In genomic region chrX:152745925-152746324, GRCm38 (mm10) we compare ENCODE assay signal across 26 mouse cellular contexts. TPM values are rescaled to one million over a fixed set of nuclear protein-coding genes. Genes with fewer than 3 reads are reported as not detected.
"Had no signal": no experiment of that assay in that cellular context is flagged by ENCODE, and none has a peak within 500 bp of the region (broad histone marks: within the 10 kb centered on the region; RNA-seq: fewer than 3 reads in every experiment).

No protein-coding gene starts in this region.

- H3K27me3 ChIP-seq: heart, embryonic 12.5 days; intestine, embryonic 15.5 days; liver, embryonic 13.5 days had no signal

- H3K9ac ChIP-seq: heart, embryonic 12.5 days; hindbrain, embryonic 12.5 days; hindbrain, embryonic 14.5 days; intestine, embryonic 15.5 days; limb, embryonic 12.5 days; liver, embryonic 13.5 days; liver, embryonic 15.5 days; liver, postnatal 0 days had no signal

- DNase-seq: gastrocnemius, postnatal 25 days; heart, adult 18-20 months; heart, postnatal 10 days; heart, postnatal 4 days; kidney, adult 18-20 months; kidney, adult 8-10 months; kidney, postnatal 10 days; kidney, postnatal 25 days; kidney, postnatal 4 days; liver; liver, embryonic 13.5 days; liver, postnatal 0 days had no signal

- H3K4me3 ChIP-seq: heart, embryonic 10.5 days; heart, embryonic 12.5 days; hindbrain, embryonic 10.5 days; hindbrain, embryonic 12.5 days; intestine, embryonic 15.5 days; left cerebral cortex, adult 2 months; limb, embryonic 10.5 days; limb, embryonic 12.5 days; liver, embryonic 13.5 days; liver, embryonic 15.5 days had no signal

- H3K9me3 ChIP-seq: heart, embryonic 10.5 days; heart, embryonic 12.5 days; hindbrain, embryonic 10.5 days; hindbrain, embryonic 12.5 days; intestine, embryonic 15.5 days; limb, embryonic 10.5 days; limb, embryonic 12.5 days; liver, embryonic 13.5 days; liver, embryonic 15.5 days had no signal

- H3K27ac ChIP-seq: heart, embryonic 10.5 days; hindbrain, embryonic 10.5 days; hindbrain, embryonic 12.5 days; hindbrain, embryonic 14.5 days; intestine, embryonic 15.5 days; left cerebral cortex, adult 2 months; limb, embryonic 10.5 days; limb, embryonic 12.5 days; liver, embryonic 13.5 days; liver, embryonic 15.5 days had no signal

- ATAC-seq: hindbrain, embryonic 16.5 days; inflammation-experienced regulatory T-cells, adult 6 months; intestine, embryonic 15.5 days; intestine, postnatal 0 days; liver, postnatal 0 days had no signal

- H3K36me3 ChIP-seq: heart, embryonic 10.5 days; heart, embryonic 12.5 days; hindbrain, embryonic 10.5 days; hindbrain, embryonic 12.5 days; intestine, embryonic 15.5 days; limb, embryonic 10.5 days; limb, embryonic 12.5 days; liver, embryonic 13.5 days; liver, embryonic 15.5 days had no signal

- H3K4me2 ChIP-seq: heart, embryonic 12.5 days; hindbrain, embryonic 12.5 days; hindbrain, embryonic 14.5 days; intestine, embryonic 15.5 days; limb, embryonic 12.5 days; liver, embryonic 11.5 days; liver, embryonic 13.5 days; liver, embryonic 15.5 days had no signal

- H3K4me1 ChIP-seq: hindbrain, embryonic 10.5 days; hindbrain, embryonic 12.5 days; intestine, embryonic 15.5 days; limb, embryonic 10.5 days; limb, embryonic 12.5 days; liver, embryonic 13.5 days; liver, embryonic 15.5 days had no signal

RNA-seq across cellular contexts. Expression of gene Shroom2, which starts 23.3 kb away (rescaled TPM):
- polyA plus RNA-seq: inflammation-experienced regulatory T-cells, adult 6 months had no signal

RNA-seq across cellular contexts. Expression of gene Gpr143, which starts 35.8 kb away (rescaled TPM):
- polyA plus RNA-seq: heart, embryonic 10.5 days; heart, embryonic 12.5 days; inflammation-experienced regulatory T-cells, adult 6 months; intestine, postnatal 0 days; liver, embryonic 11.5 days; liver, embryonic 13.5 days had no signal
